Mouse (Mus musculus) liver, adult 2 months (tissue): ENCODE results near the gene Ncapd2.

ENCODE experiments used
- CTCF ChIP-seq: fragments of 200-500 bp; IDR thresholded peaks from 2 replicates; pipeline ENCODE4 v1.5.1; 2011; ENCODE audit warnings: low read depth, low read length, control low read depth
- POLR2A ChIP-seq: fragments of 200-500 bp; IDR thresholded peaks from 2 replicates; pipeline ENCODE4 v1.6.1; 2011; ENCODE audit warnings: low read length, control low read depth; ENCODE audit not compliant: insufficient read depth; ENCODE audit errors: extremely low read depth

- TF ChIP-seq POLR2A (no peak), CTCF (peak; percentile 51; the same call in 1 of the 2 replicates)
Observed at GRCm38 (mm10) chr6:125154550-125154949, 37.0 kb downstream of the Ncapd2 start.
